Mouse (Mus musculus): ENCODE measurements around the gene Vrk3. TPM values are rescaled to one million over a fixed set of nuclear protein-coding genes. Genes with fewer than 3 reads are reported as not detected.

Vrk3 gene
- 93.7 and 100 TPM in 2 replicates for polyA plus RNA-seq (2012)

GRCm38 (mm10) chr7:44748101-44749044 lies at the start of gene Vrk3:
Gene Vrk3 (plus strand): TSS chr7:44748413.

DNA sequence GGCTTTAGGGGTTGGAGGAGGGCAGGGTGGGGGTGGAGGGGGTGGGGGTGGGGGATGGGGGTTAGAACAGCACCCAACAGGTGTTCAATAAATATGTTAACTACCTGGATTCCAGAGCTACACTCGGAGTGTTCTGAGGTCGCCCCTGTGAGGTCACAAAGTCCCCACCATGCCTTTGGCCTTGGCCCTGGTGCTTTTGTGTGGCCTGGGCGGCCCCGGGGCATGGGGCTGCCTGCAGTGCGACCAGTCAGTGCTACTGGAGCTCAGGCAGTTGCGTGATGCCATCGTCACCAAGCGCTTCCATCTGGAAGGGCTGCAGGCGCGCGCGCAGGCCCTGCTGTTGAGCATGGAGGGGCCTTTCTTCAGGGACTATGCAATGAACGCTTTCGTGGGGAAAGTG lies 39.6 kb upstream of the Vrk3 start, which contains the start of gene Izumo2:
TSS of gene Izumo2 (plus strand) at position 169 of the 400 bp plus-strand sequence.

DNA sequence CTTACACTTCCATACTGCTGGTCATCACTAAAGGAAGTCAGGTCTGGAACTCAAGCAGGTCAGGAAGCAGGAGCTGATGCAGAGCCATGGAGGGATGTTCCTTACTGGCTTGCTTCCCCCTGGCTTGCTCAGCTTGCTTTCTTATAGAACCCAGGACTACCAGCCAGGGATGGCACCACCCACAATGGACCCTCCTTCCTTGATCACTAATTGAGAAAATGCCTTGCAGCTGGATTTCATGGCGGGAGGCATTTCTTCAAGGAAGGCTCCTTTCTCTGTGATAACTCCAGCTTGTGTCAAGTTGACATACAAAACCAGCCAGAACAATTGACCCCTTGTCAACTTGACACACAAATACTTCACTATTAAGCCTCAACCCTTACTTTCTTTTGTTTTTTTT lies 2.7 kb downstream of the Vrk3 start, which contains the start of gene Zfp473:
TSS of gene Zfp473 (minus strand) at position 101 of the 400 bp plus-strand sequence.

DNA sequence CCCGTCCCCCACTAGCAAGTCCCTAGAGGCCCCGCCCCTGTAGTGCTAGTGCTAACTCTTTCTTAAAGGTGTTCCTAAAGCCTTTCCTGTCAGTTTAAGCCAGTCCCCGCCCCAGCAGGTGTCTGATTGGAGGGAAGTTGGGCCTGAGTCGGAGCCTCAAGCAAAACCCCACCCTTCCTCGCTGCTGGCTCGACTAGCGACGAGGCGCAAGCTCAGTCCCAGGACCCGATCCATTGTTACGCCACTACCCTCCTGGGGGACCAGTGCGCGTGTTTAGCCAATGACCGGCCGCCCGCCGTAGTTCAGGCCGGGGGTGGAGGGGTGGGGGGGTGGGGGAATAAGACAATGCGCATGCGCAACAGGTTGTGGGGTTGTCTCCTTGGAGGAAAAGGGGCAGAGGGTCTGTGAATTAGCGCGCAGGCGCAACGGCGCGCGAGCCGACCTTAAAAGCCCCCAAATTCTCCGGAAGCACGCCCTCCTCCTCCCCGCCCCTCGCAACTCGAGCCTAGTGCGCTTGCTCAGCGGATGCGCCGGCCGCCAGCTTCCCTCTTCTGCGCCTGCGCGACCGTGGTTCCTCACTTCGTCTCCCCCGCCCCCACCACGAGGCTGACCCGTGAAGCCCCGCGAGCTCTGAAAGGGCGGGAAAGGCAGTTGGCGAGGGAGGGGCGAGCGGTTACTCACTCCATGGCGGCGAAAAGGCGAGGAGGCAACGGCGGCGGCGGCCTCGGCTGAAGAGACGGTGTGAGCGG lies 67.7 kb downstream of the Vrk3 start, which contains the start of the genes Nup62 and Il4i1:
TSS of gene Nup62 (plus strand) at position 368 of the 749 bp plus-strand sequence.
TSS of gene Il4i1 (plus strand) at position 667 of the 749 bp plus-strand sequence.

DNA sequence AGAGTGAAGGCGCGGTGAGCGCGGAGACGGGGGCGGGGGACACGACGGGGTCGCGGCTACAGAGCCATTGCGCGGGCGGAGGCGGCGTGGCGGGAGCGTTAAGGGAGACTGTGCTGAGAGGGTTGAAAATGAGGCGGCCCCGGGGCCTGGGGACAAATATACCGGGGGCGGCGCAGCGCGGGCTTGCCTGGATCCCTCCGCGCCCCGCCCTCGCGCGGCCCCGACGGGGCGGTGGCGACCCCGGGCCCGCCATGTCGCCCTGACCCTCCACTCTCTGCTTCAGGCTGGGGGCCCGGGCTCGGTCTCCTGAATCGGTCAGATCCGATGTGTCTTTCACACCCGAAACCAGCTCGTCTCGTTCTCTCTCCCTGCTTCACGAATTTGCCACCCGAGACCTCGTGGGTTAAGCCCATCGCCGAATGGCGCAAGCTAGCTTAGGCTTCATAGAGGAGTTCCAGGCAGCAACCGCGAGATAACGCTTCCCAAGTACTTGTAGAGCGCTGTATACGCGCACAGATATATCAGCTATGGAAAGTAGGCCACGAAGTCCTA lies 68.3 kb downstream of the Vrk3 start, which contains the start of gene Atf5:
TSS of gene Atf5 (minus strand) at position 189 of the 552 bp plus-strand sequence.

Other genes starting within 250 kb of the Vrk3 start
- gene Mybpc2, start 223.8 kb upstream of the Vrk3 start, polyA plus RNA-seq (2012), result 0.10 and 0.13 TPM in 2 replicates
- gene Spib, start 216.3 kb upstream of the Vrk3 start, polyA plus RNA-seq (2012), result 5.7 and 20.9 TPM in 2 replicates
- gene Pold1, start 199.6 kb upstream of the Vrk3 start, polyA plus RNA-seq (2012), result 269 and 288 TPM in 2 replicates
- gene Nr1h2, start 194.5 kb upstream of the Vrk3 start, polyA plus RNA-seq (2012), result 429 and 491 TPM in 2 replicates
- gene Napsa, start 176.0 kb upstream of the Vrk3 start, polyA plus RNA-seq (2012), result 114 and 146 TPM in 2 replicates
- 4.8 and 5.4 TPM in 2 replicates for gene Kcnc3, start 157.7 kb upstream of the Vrk3 start, polyA plus RNA-seq (2012)
- gene Myh14, start 77.6 kb upstream of the Vrk3 start, polyA plus RNA-seq (2012), result 0.20 and 0.25 TPM in 2 replicates
- gene Izumo2, start 39.7 kb upstream of the Vrk3 start, polyA plus RNA-seq (2012), result not detected in 2 replicates
- 0.17 and 0.26 TPM in 2 replicates for gene Zfp473, start 2.6 kb downstream of the Vrk3 start, polyA plus RNA-seq (2012)
- gene Nup62, start 67.7 kb downstream of the Vrk3 start, polyA plus RNA-seq (2012), result 117 and 122 TPM in 2 replicates
- 1.3 and 1.7 TPM in 2 replicates for gene Il4i1, start 68.0 kb downstream of the Vrk3 start, polyA plus RNA-seq (2012)
- 52.4 and 55.2 TPM in 2 replicates for gene Atf5, start 68.2 kb downstream of the Vrk3 start, polyA plus RNA-seq (2012)
- gene Akt1s1, start 100.6 kb downstream of the Vrk3 start, polyA plus RNA-seq (2012), result 312 and 349 TPM in 2 replicates
- 64.8 and 67.6 TPM in 2 replicates for gene Tbc1d17, start 100.7 kb downstream of the Vrk3 start, polyA plus RNA-seq (2012)
- gene Pnkp, start 108.7 kb downstream of the Vrk3 start, polyA plus RNA-seq (2012), result 86.0 and 118 TPM in 2 replicates
- gene Ptov1, start 121.4 kb downstream of the Vrk3 start, polyA plus RNA-seq (2012), result 237 and 280 TPM in 2 replicates
- gene Med25, start 144.3 kb downstream of the Vrk3 start, polyA plus RNA-seq (2012), result 336 and 362 TPM in 2 replicates
- 67.0 and 68.3 TPM in 2 replicates for gene Fuz, start 147.7 kb downstream of the Vrk3 start, polyA plus RNA-seq (2012)
- gene Ap2a1, start 181.1 kb downstream of the Vrk3 start, polyA plus RNA-seq (2012), result 121 TPM in 2 replicates
- gene Tsks, start 194.8 kb downstream of the Vrk3 start, polyA plus RNA-seq (2012), result 0.04 and 0.15 TPM in 2 replicates
- 1.3 and 2.1 TPM in 2 replicates for gene Cpt1c, start 226.4 kb downstream of the Vrk3 start, polyA plus RNA-seq (2012)
- gene Prmt1, start 238.2 kb downstream of the Vrk3 start, polyA plus RNA-seq (2012), result 133 and 160 TPM in 2 replicates
- gene Irf3, start 249.2 kb downstream of the Vrk3 start, polyA plus RNA-seq (2012), result 112 and 119 TPM in 2 replicates

Data from megakaryocyte-erythroid progenitor cell, adult 5 weeks (primary cell).